Mouse (Mus musculus) retina, postnatal 7 days (tissue): Measurements from ENCODE around the gene Eif2b5.

ENCODE experiments used
- DNase-seq: peaks from one replicate; pipeline ENCODE4 v3.0.0-alpha.2; 2012; ENCODE audit warnings: low read depth, low spot score

Eif2b5 gene

DNA sequence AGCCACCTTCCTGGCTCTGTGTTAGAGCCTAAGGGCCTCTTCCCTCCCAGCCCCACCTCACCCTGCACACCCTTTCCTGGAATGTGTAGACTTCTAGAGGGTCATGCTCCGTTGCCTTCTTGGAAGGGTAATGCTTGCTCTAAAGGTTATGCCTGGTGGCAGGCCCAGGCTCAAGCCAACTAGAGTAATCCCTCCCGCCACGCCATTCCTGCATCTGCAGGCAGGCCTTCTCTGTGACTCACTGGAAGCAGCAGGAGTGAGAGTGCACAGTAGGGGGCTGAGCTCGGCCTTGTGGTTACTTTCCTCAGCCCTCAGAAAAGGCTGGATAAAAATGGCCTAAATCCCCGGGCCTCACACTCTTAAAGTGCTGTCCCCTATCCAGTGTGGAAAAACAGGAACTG is 38.5 kb downstream of the Eif2b5 start:
- DNase-seq = no peak

DNA sequence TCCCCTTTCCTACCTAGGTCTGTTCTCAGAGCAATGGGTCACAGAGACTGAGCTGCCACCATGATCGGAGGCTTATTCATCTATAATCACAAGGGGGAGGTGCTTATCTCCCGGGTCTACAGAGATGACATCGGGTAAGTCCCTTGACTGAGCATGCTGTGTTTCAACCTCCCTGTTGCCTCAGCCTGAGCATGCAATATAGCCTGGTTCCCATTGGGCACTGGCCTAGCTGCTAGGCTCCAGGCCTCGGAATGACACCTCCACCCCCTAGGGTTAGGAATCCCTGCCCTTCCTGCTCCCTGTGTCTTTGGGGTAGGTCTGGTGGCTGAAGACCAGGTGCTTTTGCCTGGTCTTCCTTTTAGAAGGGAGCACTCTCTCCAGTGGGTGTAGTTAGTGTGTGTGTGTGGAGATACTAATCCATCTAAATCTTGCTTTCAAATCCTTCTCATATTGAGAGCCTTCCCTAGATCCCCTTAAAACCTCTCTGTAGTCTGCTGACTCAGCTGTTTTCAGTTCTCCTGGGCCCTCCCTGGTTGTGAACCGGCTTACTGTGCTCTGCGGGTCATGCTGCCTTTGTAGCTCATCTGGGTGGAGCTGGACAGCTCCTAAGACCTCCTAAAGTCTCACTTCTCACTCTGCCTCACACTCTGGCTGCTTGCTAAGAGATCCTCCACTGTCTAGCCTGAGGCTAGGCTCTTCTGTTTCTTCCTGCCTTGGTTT is 39.1 kb downstream of the Eif2b5 start:
- DNase-seq = peak; percentile 67

- DNase-seq = no peak
These were observed 41.0 kb downstream of the Eif2b5 start for GRCm38 (mm10) chr16:20539649-20540048.

- DNase-seq = no peak
These were observed 41.8 kb downstream of the Eif2b5 start for GRCm38 (mm10) chr16:20540438-20540837.

DNA sequence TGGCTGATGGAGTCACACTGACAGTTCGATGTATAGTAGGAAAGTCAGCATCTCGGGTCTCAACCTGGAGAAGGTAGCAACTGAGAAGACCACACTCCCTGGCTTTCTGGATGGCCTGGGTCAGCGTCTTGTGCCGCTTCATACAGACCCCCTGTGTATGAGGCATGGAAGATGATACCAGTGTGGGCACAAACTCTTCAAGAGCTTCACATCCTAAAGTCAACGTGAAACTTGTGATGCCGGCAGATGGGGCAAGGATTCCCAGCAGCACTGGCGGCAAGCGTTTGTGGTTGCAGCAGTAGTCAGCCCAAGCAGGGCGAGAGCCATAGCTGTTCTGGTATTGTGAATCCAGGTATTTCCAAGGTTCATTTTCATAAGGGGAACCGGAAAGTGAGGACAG is 47.1 kb downstream of the Eif2b5 start:
- DNase-seq = no peak

DNA sequence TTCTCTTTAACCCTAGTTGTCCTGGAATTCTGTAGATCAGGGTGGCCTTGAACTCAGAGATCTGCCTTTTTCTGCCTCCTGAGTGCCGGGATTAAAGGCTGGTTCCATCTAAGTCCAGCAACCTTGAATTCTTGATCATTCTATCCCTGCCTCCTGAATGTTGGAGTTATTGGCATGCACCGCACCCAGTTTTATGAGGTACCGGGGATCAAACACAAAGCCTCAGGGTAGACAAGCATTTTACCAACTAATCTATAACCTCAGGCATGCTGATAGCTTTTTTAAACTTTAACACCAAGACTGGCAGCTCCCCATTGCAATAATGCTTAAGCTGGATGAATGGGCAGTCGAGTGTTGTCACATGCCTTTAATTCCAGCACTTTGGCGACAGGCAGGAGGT is 48.8 kb downstream of the Eif2b5 start:
- DNase-seq = no peak

DNA sequence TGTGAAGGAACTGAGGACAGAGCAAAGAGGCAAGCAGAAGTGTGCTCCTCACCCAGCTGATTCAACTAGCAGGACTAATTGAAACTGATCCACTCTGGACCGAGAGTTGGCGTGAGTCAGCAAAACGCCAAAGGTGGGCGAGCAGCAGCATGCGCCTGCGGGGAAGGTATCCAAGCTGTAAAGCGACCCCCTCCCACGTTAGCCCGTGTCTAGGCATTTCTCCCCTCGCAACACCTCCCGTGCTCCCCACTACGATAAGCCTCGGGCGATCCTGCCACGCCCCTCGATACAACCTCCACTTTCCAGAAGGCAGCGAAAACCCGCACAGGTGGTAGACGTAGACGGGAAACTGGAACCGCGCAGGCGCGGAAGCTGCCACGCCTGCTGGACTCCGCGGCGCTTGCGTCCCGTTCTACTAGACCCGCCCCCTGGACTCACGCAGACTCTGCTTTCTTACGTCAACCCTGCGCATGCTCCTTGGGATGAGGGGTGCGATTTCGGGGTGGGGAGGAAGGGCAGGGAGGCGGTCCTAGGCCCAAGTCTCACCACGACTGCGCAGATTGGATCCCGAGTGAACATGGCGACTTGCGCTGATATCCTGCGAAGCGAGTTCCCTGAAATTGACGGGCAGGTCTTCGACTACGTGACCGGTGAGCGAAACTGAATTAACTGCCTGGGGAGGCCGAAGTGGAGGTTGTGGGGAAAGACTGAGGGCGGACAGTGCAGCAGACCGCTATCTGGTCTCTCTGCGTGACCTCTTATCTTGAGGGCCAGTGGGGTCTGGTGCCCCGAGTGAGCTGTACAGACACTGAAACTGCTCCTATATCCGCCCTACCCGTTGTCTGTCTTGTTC is 49.7 kb downstream of the Eif2b5 start, which contains the start of gene Abcf3:
TSS of gene Abcf3 (plus strand) at position 482 of the 853 bp plus-strand sequence.
- peak; percentile 100 for DNase-seq

GRCm38 (mm10) chr16:20549161-20549560 is 50.5 kb downstream of the Eif2b5 start:
- no peak for DNase-seq

DNA sequence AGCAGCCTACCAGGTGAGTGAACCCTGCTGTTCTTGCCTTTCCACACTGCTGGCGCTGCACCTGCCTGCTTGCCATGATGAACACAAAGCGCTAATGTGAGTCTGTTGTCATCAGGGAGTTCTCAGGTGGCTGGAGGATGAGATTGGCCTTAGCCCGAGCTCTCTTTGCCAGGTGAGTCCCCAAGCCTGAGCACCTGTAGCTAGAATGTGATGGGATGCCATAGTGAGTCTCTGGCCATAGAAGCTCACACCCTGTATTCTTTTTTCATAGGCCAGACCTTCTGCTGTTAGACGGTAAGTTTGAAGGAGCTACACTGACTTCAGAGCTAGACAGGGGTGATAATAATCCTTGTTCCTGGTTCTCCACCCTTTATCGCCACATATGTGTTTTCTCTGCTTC is 53.1 kb downstream of the Eif2b5 start:
- DNase-seq = no peak

DNA sequence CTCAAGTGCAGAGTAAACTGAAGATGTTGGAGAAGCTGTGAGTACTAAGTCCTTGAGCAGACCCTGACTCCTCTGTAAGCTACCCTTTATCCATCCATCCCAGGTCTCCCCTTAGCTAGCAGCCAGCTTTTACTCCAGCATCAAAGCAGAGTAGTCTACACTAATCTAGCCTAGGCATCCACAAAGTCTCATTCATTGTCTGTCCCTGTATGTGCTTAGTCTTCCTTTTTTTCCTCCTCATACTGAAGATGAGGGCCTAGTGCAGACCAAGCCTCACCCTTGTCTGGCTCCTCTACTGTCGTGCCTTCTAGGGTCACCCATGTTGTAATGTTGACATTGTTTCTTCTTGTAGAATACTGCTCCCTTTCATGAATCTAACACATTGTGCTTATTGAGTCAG is 54.0 kb downstream of the Eif2b5 start:
- DNase-seq = no peak

- no peak for DNase-seq
These were observed 56.4 kb downstream of the Eif2b5 start for GRCm38 (mm10) chr16:20555000-20555399.

- no peak for DNase-seq
These were observed 58.8 kb downstream of the Eif2b5 start for GRCm38 (mm10) chr16:20557381-20557780.
